ENCODE assay signal across 8 mouse cellular contexts in genomic region chr9:121984465-121985461, GRCm38 (mm10). TPM values are rescaled to one million over a fixed set of nuclear protein-coding genes. Genes with fewer than 3 reads are reported as not detected.
DNase-seq lines count a peak whose midpoint lies in the region; ATAC-seq lines count a peak whose summit lies in the region.

No protein-coding gene starts in this region.

- no peak overlapping the region for H3K27ac ChIP-seq in forebrain, embryonic 14.5 days (ENCODE audit: low read depth, low read length)

- no peak overlapping the region for H3K4me3 ChIP-seq in forebrain, embryonic 14.5 days (ENCODE audit: low read depth, low read length)

- H3K4me2 ChIP-seq in forebrain, embryonic 14.5 days (ENCODE audit: low read length) = no peak overlapping the region

- H3K9ac ChIP-seq in forebrain, embryonic 14.5 days (ENCODE audit: low read length) = no peak overlapping the region

- 74% methylated on average over 15 of the region's 15 CpGs for WGBS in forebrain, embryonic 14.5 days

- peak; percentile 74 for DNase-seq in MN1 (ENCODE audit: low spot score)
- peak; percentile 77 for DNase-seq in forebrain, embryonic 14.5 days (ENCODE audit: low spot score)
- peak; percentile 85 to 87 for DNase-seq in layer of hippocampus, postnatal 10 days (ENCODE audit: low spot score in 2 of 2)
- DNase-seq in lung, postnatal 4 days = peak; percentile 55 to 82
- peak; percentile 70 for DNase-seq in right cerebral cortex, adult 18-20 months
- DNase-seq in urinary bladder, postnatal 25 days (ENCODE audit: low spot score) = peak; percentile 66

- H3K27me3 ChIP-seq in forebrain, embryonic 14.5 days (replicated peaks; ENCODE audit: control insufficient read depth, insufficient read depth, low read length) = no peaks in the 10 kb centered on the region

- H3K9me3 ChIP-seq in forebrain, embryonic 14.5 days (replicated peaks; ENCODE audit: control insufficient read depth, low read length) = no peaks in the 10 kb centered on the region

- ATAC-seq in cerebellum, adult (ENCODE audit: insufficient number of reproducible peaks, low FRiP score, low TSS enrichment) = 0 out of 2 replicates have a peak, but pooled peaks have one; percentile 12
- peak; percentile 54 for ATAC-seq in forebrain, embryonic 14.5 days
- peak; percentile 65 to 72 for ATAC-seq in hematopoietic stem cell, adult 5-6 weeks (replicated peaks in 1 of 2; ENCODE audit: insufficient read depth in 1 of 2, low FRiP score in 2 of 2, low TSS enrichment in 1 of 2, low read depth in 1 of 2, poor library complexity in 2 of 2, severe bottlenecking in 2 of 2)

- H3K4me1 ChIP-seq in forebrain, embryonic 14.5 days (ENCODE audit: control insufficient read depth, insufficient read depth, low read length) = no peaks in the 10 kb centered on the region

- H3K36me3 ChIP-seq in forebrain, embryonic 14.5 days (ENCODE audit: control insufficient read depth, insufficient read depth, low read length) = peaks cover 15% of the 10 kb centered on the region

RNA-seq across cellular contexts. Expression of gene Pomgnt2, which starts 12.1 kb away (rescaled TPM):
- polyA plus RNA-seq in forebrain, embryonic 14.5 days (2014; fragmentation: Nextera tagmentation; extraction: Ambion mirVana) = 16.1 and 22.0 TPM in 2 replicates
- 10.9 and 17.5 TPM in 2 replicates for total RNA-seq in hematopoietic stem cell, adult 5-6 weeks (2017)
- total RNA-seq in layer of hippocampus, postnatal 10 days (2021) = 10 to 100 TPM; 41.6 to 42.9 TPM

RNA-seq across cellular contexts. Expression of gene Fam198a, which starts 34.0 kb away (rescaled TPM):
- 0.89 and 1.3 TPM in 2 replicates for polyA plus RNA-seq in forebrain, embryonic 14.5 days (2014; fragmentation: Nextera tagmentation; extraction: Ambion mirVana)
- total RNA-seq in hematopoietic stem cell, adult 5-6 weeks (2017) = 0.38 TPM in 1 of 2 replicates, not detected in the other
- 1 to 10 TPM; 3.1 to 4.2 TPM for total RNA-seq in layer of hippocampus, postnatal 10 days (2021)

Comparison
In these comparisons a context has a peak if more than half of its experiments do, and no peak if none do; other contexts are left out.
1. ATAC-seq: peak in every context shown above with its lines; median percentile 68 in hematopoietic stem cell, adult 5-6 weeks; 54 in forebrain, embryonic 14.5 days; 12 in cerebellum, adult.